Mouse (Mus musculus): ENCODE measurements around the gene Iqcf4. TPM values are rescaled to one million over a fixed set of nuclear protein-coding genes. Genes with fewer than 3 reads are reported as not detected.

Iqcf4 gene
- total RNA-seq, 1 experiment from 2014 or later = not detected

DNA sequence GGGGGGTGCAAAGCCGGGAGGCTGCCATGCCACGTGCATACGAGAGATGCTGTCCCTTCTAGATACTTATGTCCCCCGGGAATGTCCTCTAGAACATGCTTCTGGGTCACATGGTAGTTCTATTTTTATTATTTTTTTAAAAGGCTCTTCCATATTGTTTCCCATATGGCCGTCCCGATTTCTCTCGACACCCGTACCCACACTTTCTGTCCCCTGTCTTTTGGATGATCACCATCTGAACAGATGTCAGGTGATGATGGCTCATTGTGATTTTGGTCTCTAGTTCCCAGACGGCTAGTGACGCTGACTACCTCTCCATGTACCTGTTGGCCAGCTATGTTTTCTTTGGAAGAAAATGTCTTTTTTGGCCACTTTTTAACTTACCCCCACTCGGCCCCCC is 35.8 kb downstream of the Iqcf4 start:
- no peak for ATAC-seq (replicated peaks in 1 of 2; ENCODE audit: insufficient read depth in 1 of 2, low FRiP score in 2 of 2, low TSS enrichment in 1 of 2, low read depth in 1 of 2, poor library complexity in 2 of 2, severe bottlenecking in 2 of 2)

GRCm38 (mm10) chr9:106534296-106534695 is 36.5 kb downstream of the Iqcf4 start:
- ATAC-seq (replicated peaks in 1 of 2; ENCODE audit: insufficient read depth in 1 of 2, low FRiP score in 2 of 2, low TSS enrichment in 1 of 2, low read depth in 1 of 2, poor library complexity in 2 of 2, severe bottlenecking in 2 of 2) = no peak

DNA sequence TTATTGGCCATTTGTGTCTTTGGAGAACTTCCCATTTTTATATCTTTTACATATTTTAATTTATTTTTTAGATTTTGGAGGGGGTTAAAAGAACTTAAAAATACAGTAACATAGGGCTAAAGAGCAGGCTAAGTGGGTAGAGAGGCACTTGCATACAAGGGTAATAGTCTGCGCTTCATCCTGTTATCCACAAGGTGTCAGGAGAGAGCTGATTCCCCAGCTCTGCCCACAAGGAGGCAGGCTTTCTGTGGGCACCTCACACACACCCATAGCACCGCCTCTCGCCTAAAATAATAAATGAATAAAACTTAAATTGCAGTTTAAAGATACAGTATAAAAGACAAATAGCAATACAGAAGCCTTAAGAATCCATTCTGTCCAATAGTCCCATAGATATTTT is 39.0 kb downstream of the Iqcf4 start:
- peak; percentile 89 for ATAC-seq (replicated peaks in 1 of 2; ENCODE audit: insufficient read depth in 1 of 2, low FRiP score in 2 of 2, low TSS enrichment in 1 of 2, low read depth in 1 of 2, poor library complexity in 2 of 2, severe bottlenecking in 2 of 2)

GRCm38 (mm10) chr9:106519909-106520308 is 50.9 kb downstream of the Iqcf4 start:
- no peak for ATAC-seq (replicated peaks in 1 of 2; ENCODE audit: insufficient read depth in 1 of 2, low FRiP score in 2 of 2, low TSS enrichment in 1 of 2, low read depth in 1 of 2, poor library complexity in 2 of 2, severe bottlenecking in 2 of 2)

GRCm38 (mm10) chr9:106519433-106519832 is 51.4 kb downstream of the Iqcf4 start:
- ATAC-seq (replicated peaks in 1 of 2; ENCODE audit: insufficient read depth in 1 of 2, low FRiP score in 2 of 2, low TSS enrichment in 1 of 2, low read depth in 1 of 2, poor library complexity in 2 of 2, severe bottlenecking in 2 of 2) = no peak

Other genes starting within 250 kb of the Iqcf4 start
- 4.9 and 13.1 TPM in 2 replicates for gene Dusp7, start 202.4 kb downstream of the Iqcf4 start, total RNA-seq (2017)
- gene Rpl29, start 141.5 kb downstream of the Iqcf4 start, total RNA-seq (2017) = 1,352 and 1,409 TPM in 2 replicates
- gene Acy1, start 132.7 kb downstream of the Iqcf4 start, total RNA-seq (2017) = 16.5 and 26.3 TPM in 2 replicates
- gene Abhd14b, start 123.5 kb downstream of the Iqcf4 start, total RNA-seq (2017) = 19.0 and 20.3 TPM in 2 replicates
- 22.5 and 32.4 TPM in 2 replicates for gene Abhd14a, start 123.3 kb downstream of the Iqcf4 start, total RNA-seq (2017)
- 2.1 and 3.3 TPM in 2 replicates for gene Pcbp4, start 117.7 kb downstream of the Iqcf4 start, total RNA-seq (2017)
- gene Gpr62, start 105.1 kb downstream of the Iqcf4 start, total RNA-seq (2017) = not detected in 2 replicates
- 42.6 and 43.1 TPM in 2 replicates for gene Rrp9, start 95.0 kb downstream of the Iqcf4 start, total RNA-seq (2017)
- gene Parp3, start 94.0 kb downstream of the Iqcf4 start, total RNA-seq (2017) = 25.2 and 29.7 TPM in 2 replicates
- gene Iqcf1, start 71.0 kb downstream of the Iqcf4 start, total RNA-seq (2017) = not detected in 2 replicates
- not detected in 2 replicates for gene Iqcf5, start 56.4 kb downstream of the Iqcf4 start, total RNA-seq (2017)
- not detected in 2 replicates for gene Iqcf3, start 9.4 kb downstream of the Iqcf4 start, total RNA-seq (2017)
- gene Iqcf6, start 55.6 kb upstream of the Iqcf4 start, total RNA-seq (2017) = not detected in 2 replicates
- gene Grm2, start 85.1 kb upstream of the Iqcf4 start, total RNA-seq (2017) = not detected in 2 replicates
- 13.9 and 27.9 TPM in 2 replicates for gene Tex264, start 114.9 kb upstream of the Iqcf4 start, total RNA-seq (2017)
- gene Rad54l2, start 218.2 kb upstream of the Iqcf4 start, total RNA-seq (2017) = 16.6 and 24.7 TPM in 2 replicates

Data from hematopoietic stem cell, adult 5-6 weeks (primary cell).